Mouse (Mus musculus): ENCODE measurements around the gene Bnc2. TPM values are rescaled to one million over a fixed set of nuclear protein-coding genes. Genes with fewer than 3 reads are reported as not detected.

Bnc2 gene
- total RNA-seq, 2 experiments from 2014 or later = 2.8 to 8.7 TPM

DNA sequence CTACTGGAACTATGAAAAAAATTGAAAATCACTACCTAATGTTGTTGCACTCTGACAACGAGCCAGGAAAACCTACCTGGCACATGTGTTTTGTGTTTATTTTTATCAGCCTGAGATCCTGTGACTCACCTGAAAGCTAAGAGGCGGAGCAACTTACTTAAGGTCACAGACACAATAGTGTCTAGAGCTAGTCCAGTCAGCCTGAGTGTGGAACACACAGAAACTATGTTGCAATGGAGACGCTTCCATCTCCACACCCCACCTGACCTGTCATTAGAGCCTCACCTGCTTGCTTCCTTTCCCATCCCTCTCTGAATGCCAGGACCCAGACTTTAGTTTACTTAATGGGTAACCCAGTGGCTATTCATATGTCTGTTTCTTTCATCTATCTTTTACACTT, 364.2 kb downstream of the Bnc2 start:
- H3K27ac ChIP-seq = no peak overlapping the region
- no peak overlapping the region for H3K4me3 ChIP-seq
- no peak for TF ChIP-seq CTCF (IDR thresholded peaks at IDR 0.05)
- DNase-seq = no peak
- intact Hi-C loops (cut with DNase I) = no loop called here

DNA sequence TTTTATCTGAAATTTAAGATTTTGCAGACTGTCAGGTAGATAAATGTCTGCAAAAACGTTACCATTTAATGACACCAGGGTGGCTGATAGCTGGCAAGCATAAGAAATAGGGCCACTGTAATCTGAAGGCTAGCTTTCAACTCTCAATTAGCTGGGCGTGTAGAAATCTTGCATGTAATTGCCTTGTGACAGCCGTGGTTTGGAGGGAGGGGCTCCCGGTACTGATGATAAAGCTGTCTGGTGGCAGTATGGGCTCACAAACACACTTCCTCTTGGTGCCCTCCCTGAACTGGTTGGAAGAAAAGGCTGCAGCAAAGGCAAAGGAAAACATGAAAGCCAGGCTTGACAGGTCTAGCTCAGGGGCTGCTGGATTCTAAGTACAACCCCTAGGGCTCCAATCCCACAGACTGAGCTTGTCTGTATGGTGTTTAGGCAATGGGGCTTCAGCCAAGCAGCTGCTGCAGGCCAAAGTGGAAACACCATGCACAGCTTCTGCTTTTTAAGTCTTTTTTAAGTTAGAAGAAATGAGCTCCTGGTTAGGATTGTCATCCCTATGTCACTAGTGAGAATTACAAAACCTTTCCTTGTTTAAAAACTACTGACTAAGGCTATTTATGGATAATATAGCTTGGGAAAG, 366.7 kb downstream of the Bnc2 start:
- no peak for TF ChIP-seq CTCF (IDR thresholded peaks at IDR 0.05)
- no peak overlapping the region for H3K4me3 ChIP-seq
- intact Hi-C loops (cut with DNase I) = no loop called here
- no peak overlapping the region for H3K27ac ChIP-seq
- no peak for DNase-seq

DNA sequence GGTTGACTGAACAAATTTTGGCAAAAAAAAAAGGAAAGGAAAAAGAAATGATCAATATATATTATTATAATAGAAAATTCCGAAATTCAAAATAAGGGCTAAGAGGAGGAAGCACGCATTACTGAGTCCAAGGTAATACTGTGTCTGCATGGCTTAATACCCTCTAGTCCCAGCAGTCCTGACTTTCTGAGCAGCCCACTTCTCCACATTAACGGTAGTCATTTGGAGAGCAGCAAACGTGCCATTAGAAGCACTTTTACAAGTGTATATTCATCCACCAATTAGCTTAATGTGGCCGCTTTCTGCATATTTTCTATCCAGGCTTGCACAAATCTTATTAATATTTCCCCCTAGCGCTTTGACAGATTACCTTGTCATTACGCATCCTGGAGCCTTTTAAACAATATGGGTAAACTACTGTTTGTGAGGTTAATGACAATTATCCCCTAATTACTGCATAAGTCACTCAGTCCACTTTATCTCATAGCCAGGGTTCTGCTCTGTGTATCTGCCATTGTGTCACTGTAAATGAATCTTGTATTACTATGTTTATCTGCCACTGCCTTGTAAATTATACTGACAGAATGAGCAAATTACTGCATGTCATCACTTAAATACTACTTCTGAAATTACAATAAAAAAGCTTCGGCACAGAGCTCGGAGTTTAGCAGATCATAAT, 368.0 kb downstream of the Bnc2 start:
- no peak for TF ChIP-seq CTCF (IDR thresholded peaks at IDR 0.05)
- DNase-seq = no peak
- intact Hi-C loops (cut with DNase I) = no loop called here
- Histone ChIP-seq H3K27ac (no peak overlapping the region), H3K4me3 (no peak overlapping the region)

DNA sequence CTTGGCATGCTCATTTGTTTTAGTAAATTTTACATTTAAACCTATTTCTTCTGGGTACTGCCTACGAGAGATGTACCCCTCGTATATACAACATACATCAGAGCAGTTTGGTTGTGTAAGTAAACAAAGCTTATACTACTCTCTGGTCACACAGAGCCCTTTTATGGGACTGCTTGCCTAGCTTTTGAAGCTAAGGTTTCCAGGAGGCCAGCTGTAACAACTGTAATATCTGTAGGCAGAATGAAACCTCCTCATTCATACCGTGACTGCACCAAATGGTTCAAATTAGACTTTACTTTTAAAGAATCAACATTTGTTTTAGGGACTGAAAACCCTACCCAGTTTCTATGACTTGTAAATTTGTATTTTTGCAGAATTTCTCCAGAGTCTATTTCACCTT, 372.1 kb downstream of the Bnc2 start:
- Histone ChIP-seq H3K4me3 (no peak overlapping the region), H3K27ac (no peak overlapping the region)
- no peak for DNase-seq
- no peak for TF ChIP-seq CTCF (IDR thresholded peaks at IDR 0.05)
- intact Hi-C loops (cut with DNase I) = no loop called here

DNA sequence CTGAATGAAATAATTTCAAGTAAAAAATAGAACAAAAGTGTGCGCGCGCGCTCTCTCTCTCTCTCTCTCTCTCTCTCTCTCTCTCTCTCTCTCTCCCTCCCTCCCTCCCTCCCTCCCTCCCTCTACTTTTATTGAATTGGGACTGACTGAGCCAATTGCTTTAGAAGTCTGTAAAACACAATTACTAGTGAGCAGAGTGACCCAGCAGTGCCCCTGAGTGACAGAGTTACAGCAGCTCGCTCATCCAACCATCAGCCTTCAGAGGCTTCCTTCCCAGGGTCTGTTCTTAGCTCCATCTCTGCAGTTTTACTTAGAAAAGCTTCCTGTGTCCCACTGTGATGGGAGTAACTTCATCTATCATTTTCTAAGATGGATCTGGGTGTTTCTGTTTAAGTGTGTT, 389.9 kb downstream of the Bnc2 start:
- intact Hi-C loops (cut with DNase I) = no loop called here
- H3K4me3 ChIP-seq = no peak overlapping the region
- no peak overlapping the region for H3K27ac ChIP-seq
- no peak for TF ChIP-seq CTCF (IDR thresholded peaks at IDR 0.05)
- no peak for DNase-seq

DNA sequence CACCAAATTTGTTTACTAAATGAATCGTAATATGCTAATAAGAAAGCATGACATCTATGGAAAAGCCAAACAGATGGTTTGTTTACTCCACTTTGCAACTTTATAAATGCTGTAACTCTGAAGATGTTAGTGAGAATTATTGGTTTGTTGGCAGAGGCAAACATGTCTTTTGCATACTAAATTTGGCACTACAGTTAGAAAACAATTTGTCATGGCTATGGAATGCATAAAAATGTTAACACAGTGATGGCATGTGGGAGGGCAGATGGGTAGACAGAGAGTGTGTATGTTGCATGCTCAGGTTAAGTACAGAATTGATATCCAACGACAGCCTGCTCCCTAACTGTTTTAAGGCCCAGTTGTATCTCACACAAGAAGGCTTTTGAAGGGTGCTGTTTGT, 392.4 kb downstream of the Bnc2 start:
- H3K27ac ChIP-seq = no peak overlapping the region
- no peak for DNase-seq
- intact Hi-C loops (cut with DNase I) = no loop called here
- H3K4me3 ChIP-seq = no peak overlapping the region
- TF ChIP-seq CTCF (IDR thresholded peaks at IDR 0.05) = no peak

DNA sequence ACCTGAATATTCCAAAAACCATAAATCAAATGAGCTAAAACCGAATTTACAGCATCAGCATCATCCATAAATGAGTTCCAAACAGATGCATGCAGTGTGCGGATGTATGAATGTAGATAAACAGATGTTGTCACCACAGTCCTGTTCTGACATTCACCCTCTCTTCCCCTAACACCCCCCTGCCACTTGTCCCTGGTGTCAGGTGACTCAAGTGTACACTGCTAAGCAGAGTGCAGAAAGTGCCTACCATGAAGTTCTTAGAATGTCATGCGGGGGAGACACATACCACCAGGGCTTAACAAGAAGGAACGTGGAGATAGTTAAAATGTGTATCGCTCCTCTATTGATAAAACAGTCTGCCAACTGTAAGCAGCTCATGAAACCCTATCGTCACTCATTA, 396.9 kb downstream of the Bnc2 start:
- no peak for TF ChIP-seq CTCF (IDR thresholded peaks at IDR 0.05)
- no peak for DNase-seq
- H3K4me3 ChIP-seq = no peak overlapping the region

DNA sequence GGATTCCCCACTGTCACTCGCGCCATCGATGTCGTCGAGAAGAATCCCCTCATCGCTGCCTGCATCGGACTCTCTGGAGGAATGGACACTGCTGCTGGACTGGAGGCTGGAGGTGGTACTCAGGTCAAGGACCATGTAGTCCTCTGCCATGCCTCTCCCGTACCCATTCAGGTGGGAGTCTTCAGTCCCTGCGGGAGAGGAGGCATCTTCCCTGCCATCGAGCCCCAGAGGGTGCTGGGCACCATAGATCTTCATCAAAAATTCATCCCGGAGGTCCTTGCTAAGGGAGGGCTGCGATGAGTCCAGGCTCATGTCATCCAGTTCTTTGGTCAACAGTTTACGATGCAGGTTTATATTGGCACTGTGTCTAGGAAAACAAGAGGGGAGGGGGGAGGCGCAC, 399.0 kb downstream of the Bnc2 start:
- Histone ChIP-seq H3K4me3 (no peak overlapping the region), H3K27ac (no peak overlapping the region)
- no peak for TF ChIP-seq CTCF (IDR thresholded peaks at IDR 0.05)
- no peak for DNase-seq
- intact Hi-C loops (cut with DNase I) = no loop called here

More for the DNA sequence above, 396.9 kb downstream of the Bnc2 start:
- no peak overlapping the region for H3K27ac ChIP-seq
- intact Hi-C loops (cut with DNase I) = no loop called here

DNA sequence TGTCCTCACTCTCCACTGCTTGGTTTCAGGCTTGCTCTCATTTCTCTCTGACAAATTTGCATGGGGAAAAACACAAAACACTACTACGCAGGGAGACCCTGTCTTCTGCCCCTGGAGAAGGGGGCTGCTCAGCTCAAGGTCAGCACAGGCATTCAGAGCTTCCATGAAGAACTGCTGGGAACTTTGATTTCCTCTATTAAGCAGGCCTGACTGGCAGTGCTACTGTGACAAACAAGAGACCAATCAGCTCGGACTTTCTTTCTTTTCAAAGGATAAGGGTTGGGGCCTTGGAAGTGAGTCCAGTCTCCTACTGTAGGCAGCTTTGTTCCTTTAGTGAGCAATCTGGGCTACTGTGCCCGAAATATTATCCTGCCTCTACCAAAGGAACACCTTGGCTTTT, 400.9 kb downstream of the Bnc2 start:
- intact Hi-C loops (cut with DNase I) = no loop called here
- TF ChIP-seq CTCF (IDR thresholded peaks at IDR 0.05) = no peak
- H3K4me3 ChIP-seq = no peak overlapping the region
- no peak overlapping the region for H3K27ac ChIP-seq
- no peak for DNase-seq

DNA sequence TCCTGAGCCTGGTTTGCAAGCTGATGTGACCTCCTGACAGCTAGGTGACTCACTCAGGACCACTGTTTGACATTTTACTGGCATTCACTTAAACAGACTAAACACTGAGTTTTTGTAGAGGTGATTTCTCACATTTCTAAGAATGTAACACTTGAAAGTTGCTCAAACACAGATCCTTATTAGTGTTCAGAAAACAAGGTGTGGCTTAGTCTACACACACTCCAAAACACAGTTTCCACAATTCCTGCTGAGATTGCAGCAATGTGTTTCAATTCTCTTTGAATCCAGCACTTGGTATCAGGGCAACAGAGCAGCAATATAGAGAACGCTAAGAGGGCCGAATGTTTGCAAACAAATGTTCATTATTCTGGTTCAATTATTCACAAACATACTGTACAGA, 402.2 kb downstream of the Bnc2 start:
- H3K27ac ChIP-seq = no peak overlapping the region
- intact Hi-C loops (cut with DNase I) = no loop called here
- TF ChIP-seq CTCF (IDR thresholded peaks at IDR 0.05) = no peak
- no peak for DNase-seq
- H3K4me3 ChIP-seq = no peak overlapping the region

DNA sequence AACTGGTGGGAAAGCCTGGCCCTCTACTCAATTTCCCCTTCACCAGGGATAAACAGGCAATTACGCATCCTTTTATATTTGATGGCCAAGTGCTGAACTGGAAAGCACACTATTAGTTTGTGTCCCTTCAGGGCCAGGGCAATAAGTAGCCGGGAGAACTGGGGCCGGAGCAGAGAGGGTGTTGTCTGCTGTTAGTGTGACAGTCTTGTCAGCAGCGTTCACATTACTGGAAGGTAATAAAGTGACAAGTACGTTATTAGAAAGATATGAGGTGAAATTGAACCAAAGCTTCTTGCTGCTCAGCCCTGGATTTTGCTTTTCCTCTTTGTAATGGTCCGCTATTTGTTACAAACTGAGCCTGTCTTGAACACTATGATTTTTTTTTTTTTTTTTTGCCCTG, 405.2 kb downstream of the Bnc2 start:
- no peak for TF ChIP-seq CTCF (IDR thresholded peaks at IDR 0.05)
- intact Hi-C loops (cut with DNase I) = no loop called here
- no peak overlapping the region for H3K4me3 ChIP-seq
- H3K27ac ChIP-seq = no peak overlapping the region
- DNase-seq = no peak

DNA sequence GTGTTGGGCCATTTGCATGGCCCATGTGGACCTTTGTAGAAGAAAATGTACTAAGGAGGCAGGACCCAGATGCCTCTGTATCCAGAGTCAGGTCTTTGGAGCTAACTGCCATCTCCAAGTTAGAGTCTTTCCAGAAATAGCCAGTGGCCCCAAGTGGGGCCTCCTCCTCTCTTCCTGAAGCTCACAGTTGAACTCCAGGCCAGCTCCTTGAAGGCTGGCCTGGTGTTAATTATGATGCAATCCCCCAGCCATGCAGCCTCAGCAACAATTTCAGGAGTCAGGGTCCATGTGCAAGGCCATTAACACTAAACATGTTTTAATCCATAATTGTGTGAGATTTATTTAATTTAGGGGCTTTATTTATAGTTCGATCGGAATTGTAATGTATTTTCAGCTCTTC, 427.7 kb downstream of the Bnc2 start:
- TF ChIP-seq CTCF (IDR thresholded peaks at IDR 0.05) = no peak
- no peak overlapping the region for H3K4me3 ChIP-seq
- H3K27ac ChIP-seq = no peak overlapping the region
- DNase-seq = no peak
- intact Hi-C loops (cut with DNase I) = no loop called here

DNA sequence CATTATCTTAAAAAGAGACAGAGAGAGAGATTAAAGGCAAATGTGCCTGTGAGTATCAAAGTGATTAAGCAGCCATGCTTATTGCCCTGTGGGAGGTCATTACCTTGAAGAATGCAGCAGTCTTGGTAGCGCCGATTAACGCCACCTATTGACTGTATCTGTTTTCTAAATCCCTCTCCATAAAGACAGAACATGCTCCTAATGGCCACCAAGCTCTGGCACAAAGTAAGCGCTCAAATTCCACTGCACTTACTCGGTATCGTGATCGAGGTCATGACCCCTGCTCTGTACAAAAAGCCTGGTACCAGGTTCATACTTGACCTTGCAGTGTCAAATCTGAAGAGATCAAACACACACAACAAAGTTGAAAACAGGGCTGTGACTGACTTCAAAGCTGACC, 442.7 kb downstream of the Bnc2 start:
- Histone ChIP-seq H3K27ac (no peak overlapping the region), H3K4me3 (no peak overlapping the region)
- no peak for DNase-seq
- no peak for TF ChIP-seq CTCF (IDR thresholded peaks at IDR 0.05)
- intact Hi-C loops (cut with DNase I) = no loop called here

DNA sequence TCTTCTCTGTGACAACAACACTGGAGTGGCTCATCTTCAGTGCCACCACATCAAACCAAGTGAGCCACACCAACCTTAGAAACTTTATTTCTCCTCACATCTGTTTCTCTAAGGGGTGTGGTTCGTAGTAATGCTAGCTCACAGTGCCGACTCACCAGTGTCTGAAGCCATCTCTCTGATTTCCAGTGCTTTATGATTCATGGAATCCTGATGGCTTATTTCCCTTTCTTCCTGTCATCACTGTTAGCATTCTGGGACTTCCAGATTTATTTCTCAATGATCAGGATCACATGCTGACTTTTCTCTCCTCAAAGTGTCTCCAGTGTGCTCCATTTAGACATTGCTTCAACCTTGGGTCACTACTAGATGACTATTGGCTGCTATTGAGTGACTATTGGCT, 443.8 kb downstream of the Bnc2 start:
- intact Hi-C loops (cut with DNase I) = no loop called here
- TF ChIP-seq CTCF (IDR thresholded peaks at IDR 0.05) = no peak
- Histone ChIP-seq H3K4me3 (no peak overlapping the region), H3K27ac (no peak overlapping the region)
- no peak for DNase-seq

Data from gastrocnemius, adult 2 months (tissue).